Mouse (Mus musculus): ENCODE measurements around the gene Gfpt2.
"Not testable (repeated sequence)": the region's sequence is repeated elsewhere in the genome, so short reads cannot be mapped to it uniquely, and the experiment has no call there.

The Gfpt2 gene

DNA sequence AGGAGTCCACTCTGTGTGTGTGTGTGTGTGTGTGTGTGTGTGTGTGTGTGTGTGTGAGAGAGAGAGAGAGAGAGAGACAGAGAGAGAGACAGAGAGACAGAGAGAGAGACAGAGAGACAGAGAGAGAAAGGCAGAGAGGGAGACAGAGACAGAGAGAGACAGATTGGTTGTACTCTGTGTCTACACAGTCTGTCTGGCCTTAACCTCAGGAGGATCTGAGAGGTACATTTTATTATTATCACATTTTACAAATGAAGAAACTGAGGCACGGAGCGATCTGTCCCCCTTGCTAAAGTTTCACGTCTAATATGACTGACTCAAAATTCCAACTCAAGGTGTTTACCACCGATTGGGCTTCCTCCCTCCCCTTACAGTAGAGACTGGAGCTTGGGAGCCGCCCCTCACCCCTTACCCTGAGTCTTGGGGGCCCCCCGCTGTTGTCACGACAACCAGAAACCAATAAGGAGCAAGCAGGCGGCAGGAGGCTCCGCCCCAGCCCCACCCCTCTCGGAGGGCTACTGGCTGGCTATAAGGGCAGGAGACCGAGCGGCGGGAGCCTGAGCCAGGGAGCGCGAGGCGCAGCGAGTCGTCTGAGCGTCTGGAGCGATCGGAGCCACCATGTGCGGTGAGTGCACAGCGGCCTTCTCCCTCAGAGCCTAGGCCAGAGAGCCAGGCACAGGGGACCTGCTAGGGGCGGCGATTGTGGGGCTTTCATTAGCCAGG is at the start of gene Gfpt2:
TSS of gene Gfpt2 (plus strand) at position 560 of the 723 bp plus-strand sequence.
- DNase-seq (ENCODE audit: low spot score), result peak; percentile 87

- no peak for DNase-seq (ENCODE audit: low spot score)
These were observed 49.0 kb upstream of the Gfpt2 start for GRCm38 (mm10) chr11:49744981-49745380.

DNA sequence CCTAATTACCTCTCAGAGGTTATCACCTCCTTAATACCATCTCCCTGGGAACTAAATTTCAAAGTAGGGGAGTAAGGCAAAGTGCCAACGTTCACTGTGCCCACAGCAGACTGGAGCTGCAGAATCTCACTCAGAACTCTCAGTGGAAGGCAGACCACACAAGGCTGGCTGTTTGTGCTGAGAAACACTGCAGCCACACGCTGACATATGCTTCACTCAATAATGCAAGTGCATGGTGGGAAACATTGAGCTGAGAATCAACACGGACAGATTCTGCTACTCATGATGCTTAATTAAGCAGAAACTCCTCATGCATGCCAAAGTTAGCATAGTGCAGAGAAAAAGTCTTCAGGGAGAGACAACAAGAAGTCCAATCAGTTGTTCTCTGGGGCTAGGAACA is 48.1 kb upstream of the Gfpt2 start:
- no peak for DNase-seq (ENCODE audit: low spot score)

- no peak for DNase-seq (ENCODE audit: low spot score)
These were observed 47.2 kb upstream of the Gfpt2 start for GRCm38 (mm10) chr11:49746756-49747155.

- no peak for DNase-seq (ENCODE audit: low spot score)
These were observed 38.9 kb upstream of the Gfpt2 start for GRCm38 (mm10) chr11:49754958-49755665.

GRCm38 (mm10) chr11:49758096-49758495 is 35.9 kb upstream of the Gfpt2 start:
- no peak for DNase-seq (ENCODE audit: low spot score)

- no peak for DNase-seq (ENCODE audit: low spot score)
These were observed 32.8 kb upstream of the Gfpt2 start for GRCm38 (mm10) chr11:49761130-49761529.

GRCm38 (mm10) chr11:49763555-49763954 is 30.4 kb upstream of the Gfpt2 start:
- DNase-seq (ENCODE audit: low spot score), result no peak

- DNase-seq (ENCODE audit: low spot score), result no peak
These were observed 30.0 kb upstream of the Gfpt2 start for GRCm38 (mm10) chr11:49764023-49764422.

DNA sequence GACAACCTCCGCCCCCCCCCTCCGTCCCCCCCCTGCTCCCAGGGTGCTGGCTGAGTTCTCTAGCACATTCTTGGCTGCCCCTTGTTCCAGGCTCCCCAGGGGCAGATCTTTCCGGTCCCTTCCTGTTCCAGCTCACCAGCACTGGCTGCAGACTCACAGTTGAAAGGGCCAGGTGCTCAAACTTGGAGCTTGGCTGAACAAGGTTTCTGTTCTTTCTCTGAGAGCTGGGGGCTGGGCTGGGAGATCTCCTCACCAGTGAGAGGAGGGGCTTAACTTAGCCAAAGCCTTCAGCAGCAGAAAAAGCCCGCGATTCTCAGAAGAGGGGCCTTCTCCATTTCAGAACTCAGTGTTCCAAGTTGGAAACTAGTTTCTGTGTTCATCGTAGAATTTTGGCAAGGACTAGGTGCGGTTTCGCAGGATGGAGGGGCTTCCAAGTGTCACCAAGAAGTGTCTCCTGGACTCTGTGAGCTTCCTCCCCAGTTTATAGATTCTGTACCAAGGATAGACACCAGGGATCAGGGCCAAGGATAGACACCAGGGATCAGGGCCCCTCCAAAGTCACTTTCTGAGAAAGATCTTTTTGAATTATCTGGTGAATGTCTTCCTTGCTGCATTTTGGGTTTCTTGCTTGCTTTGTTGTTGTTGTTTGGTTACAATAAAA is 29.2 kb upstream of the Gfpt2 start:
- peak; percentile 58 for DNase-seq (ENCODE audit: low spot score)

GRCm38 (mm10) chr11:49765377-49766136 is 28.4 kb upstream of the Gfpt2 start:
- no peak for DNase-seq (ENCODE audit: low spot score)

DNA sequence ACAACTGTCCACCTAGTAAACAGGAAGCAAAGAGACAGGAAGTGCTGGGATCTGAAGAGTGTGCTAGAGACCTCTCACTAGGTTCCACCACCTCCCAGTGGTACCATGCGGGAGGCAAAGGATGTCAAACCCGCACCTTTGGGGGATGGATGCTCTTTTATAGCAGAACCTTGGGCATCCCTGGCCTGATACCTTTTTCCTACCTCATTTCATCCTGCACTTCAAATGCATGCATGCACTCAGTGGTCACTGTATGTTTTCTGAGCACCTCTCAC is 27.9 kb upstream of the Gfpt2 start:
- no peak for DNase-seq (ENCODE audit: low spot score)

DNA sequence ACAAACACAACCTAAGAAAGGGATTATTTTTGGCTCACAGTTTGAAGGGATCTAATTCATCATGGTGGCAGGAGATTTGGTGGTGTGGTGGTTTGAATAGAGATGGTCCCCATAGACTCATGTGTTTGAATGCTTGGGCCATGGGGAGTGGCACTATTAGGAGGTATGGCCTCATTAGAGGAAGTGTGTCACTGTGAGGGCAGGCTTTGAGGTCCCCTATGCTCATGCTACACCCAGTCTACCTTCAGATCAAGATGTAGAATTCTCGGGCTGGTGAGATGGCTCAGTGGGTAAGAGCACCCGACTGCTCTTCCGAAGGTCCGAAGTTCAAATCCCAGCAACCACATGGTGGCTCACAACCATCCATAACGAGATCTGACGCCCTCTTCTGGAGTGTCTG is 26.5 kb upstream of the Gfpt2 start:
- DNase-seq (ENCODE audit: low spot score), result not testable (repeated sequence)

GRCm38 (mm10) chr11:49768781-49769180 is 25.2 kb upstream of the Gfpt2 start:
- no peak for DNase-seq (ENCODE audit: low spot score)

DNA sequence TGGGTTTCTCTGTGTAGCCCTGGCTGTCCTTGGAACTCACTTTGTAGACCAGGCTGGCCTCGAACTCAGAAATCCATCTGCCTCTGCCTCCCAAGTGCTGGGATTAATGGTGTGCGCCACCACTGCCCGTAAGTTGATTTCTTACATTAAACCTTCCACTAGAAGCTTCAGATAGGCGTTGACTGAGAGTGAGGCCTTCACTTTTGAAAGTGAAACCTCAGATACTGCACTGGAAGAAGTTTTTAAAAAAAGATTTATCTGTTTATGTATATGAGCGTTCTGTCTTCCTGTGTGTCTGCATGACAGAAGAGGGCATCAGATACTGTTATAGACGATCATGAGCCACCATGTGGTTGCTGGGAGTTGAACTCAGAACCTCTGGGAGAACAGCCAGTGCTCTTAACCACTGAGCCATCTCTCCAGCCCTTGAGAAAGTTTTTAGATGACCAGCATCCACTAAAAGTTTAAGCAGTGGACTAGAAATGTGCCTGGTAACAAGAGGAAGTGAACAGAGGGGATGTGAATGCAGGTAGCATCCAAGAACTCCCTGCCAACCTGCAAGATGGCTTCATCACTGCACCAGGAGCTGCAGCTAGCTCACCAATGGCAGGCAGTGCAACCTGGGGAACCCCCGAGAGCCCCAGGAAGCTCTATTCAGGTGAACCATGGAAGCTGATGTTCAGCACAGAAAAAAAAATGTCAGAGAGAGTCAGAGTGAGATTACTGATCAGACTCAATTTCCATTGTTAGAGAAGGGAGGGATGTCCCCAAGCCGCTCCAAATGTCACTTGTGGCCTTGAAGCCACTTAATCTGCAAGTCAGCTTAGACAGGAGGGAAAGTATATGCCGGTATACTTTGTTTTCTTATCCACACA is 23.1 kb upstream of the Gfpt2 start:
- no peak for DNase-seq (ENCODE audit: low spot score)

DNA sequence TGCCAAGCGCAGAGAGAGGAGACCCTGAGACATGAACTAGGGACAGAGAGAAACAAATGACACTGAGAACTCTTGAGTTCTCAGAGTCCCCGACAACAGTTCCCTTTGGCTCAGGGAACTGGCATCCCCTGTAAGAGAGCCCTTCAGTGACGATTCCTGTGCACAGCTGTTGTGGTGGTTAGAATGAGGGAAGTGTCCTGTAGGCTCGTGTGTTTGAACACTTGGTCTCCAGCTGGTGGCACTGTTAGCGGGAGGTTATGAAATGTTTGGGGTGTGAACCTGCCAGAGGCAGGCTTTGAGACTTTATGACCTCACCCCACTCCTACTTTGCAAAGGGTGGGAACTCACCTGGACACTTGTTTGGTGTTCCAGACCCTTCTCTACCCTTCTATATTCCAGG is 21.7 kb upstream of the Gfpt2 start:
- DNase-seq (ENCODE audit: low spot score), result no peak

GRCm38 (mm10) chr11:49774894-49775293 is 19.1 kb upstream of the Gfpt2 start:
- no peak for DNase-seq (ENCODE audit: low spot score)

DNA sequence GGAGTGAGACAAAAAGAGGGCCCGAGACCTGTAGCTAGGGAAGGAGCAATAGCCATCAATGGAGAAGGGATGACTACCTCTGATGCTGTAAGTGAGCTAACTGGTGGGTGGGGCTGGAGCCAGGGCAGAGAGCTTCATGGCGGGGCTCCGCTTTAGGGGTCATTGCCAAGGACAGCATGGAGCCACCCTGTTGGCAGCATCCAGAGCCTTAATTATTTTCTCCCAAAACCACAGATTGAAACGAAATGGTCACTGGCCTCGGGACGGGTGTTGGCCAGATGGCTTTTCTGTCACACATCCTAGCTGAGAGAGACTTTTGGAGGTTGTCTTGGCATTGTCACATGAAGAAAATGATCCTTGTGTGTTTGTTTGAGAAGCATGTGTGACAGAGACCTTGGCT is 15.1 kb upstream of the Gfpt2 start:
- DNase-seq (ENCODE audit: low spot score), result no peak

DNA sequence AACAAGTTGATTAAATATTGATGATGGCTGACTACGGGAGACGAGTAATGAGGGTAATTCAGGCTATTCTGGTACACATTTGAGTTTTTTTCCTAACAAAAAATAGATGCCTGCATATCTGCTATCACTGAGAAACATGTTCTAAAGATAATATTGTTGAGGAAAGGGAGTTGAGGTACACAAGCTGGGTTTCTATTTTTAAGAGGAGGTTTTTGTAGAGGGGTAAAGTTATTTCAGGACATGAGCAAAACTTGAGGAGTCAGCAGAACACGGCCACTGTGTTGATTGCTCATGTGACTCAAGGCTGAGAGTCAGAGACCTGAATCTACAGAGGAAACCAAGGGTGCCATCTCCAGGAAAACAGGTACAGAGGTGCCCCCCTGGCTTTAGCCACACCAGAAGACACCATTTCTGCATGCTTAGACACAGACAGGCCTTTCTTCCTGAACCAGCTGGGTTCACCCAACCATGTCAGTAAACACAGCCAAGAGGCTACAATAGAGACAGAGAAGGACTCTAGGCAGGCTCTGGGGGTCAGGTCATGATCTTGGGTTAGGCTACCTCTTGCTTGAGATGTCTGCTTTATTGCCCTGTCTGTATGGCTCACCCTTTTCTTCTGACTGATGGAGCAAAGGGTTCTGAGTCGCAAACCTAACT is 13.7 kb upstream of the Gfpt2 start:
- no peak for DNase-seq (ENCODE audit: low spot score)

- DNase-seq (ENCODE audit: low spot score), result peak; percentile 37
These were observed 12.1 kb upstream of the Gfpt2 start for GRCm38 (mm10) chr11:49781833-49782399.

DNA sequence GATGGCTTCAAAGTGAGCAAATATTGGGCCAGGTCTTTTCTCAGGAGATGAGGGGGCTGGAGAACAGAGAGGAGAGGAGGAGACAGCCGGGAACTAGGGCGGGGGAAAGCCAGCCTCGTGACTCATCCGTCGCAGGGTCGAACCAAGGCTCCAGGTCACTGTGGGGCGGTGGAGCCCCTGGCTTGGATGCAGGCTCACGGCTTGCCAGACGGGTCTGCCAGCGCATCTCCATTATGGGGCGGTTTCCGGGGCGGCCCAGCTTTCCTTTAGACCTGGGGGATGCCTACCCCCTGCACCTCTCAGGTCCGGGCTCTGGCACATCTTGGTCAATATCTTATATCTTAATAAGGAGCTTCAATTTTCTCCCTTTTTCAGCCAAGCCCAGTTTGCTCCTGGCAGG is 847 bp upstream of the Gfpt2 start:
- DNase-seq (ENCODE audit: low spot score), result no peak

Data from yolk sac, embryonic 10.5 days (tissue).